Mouse (Mus musculus) right cerebral cortex, postnatal 4 days (tissue): ENCODE data around the gene Fam25c.

Source experiments
- DNase-seq: peaks from one replicate; pipeline ENCODE4 v3.0.0-alpha.2; 2022

Gene Fam25c

GRCm38 (mm10) chr14:34363490-34364253 lies 8.4 kb upstream of the Fam25c start:
- DNase-seq, result peak; percentile 63

GRCm38 (mm10) chr14:34362726-34363445 lies 7.7 kb upstream of the Fam25c start:
- peak; percentile 52 for DNase-seq

- DNase-seq, result no peak
Measured at GRCm38 (mm10) chr14:34362135-34362534, 6.9 kb upstream of the Fam25c start.

GRCm38 (mm10) chr14:34360251-34360650 lies 5.0 kb upstream of the Fam25c start:
- DNase-seq, result no peak

GRCm38 (mm10) chr14:34359676-34360244 lies 4.5 kb upstream of the Fam25c start:
- DNase-seq, result no peak

- no peak for DNase-seq
Measured at GRCm38 (mm10) chr14:34357671-34358455, 2.6 kb upstream of the Fam25c start.

GRCm38 (mm10) chr14:34354456-34354855 lies 777 bp downstream of the Fam25c start:
- DNase-seq, result no peak

- DNase-seq, result no peak
Measured at GRCm38 (mm10) chr14:34353326-34353725, 1.9 kb downstream of the Fam25c start.

GRCm38 (mm10) chr14:34352523-34352922 lies 2.7 kb downstream of the Fam25c start:
- no peak for DNase-seq

- DNase-seq, result no peak
Measured at GRCm38 (mm10) chr14:34351660-34352059, 3.6 kb downstream of the Fam25c start.

GRCm38 (mm10) chr14:34349007-34349406 lies 6.2 kb downstream of the Fam25c start:
- no peak for DNase-seq

- no peak for DNase-seq
Measured at GRCm38 (mm10) chr14:34348301-34348700, 6.9 kb downstream of the Fam25c start.

GRCm38 (mm10) chr14:34347084-34347483 lies 8.1 kb downstream of the Fam25c start:
- DNase-seq, result no peak

- DNase-seq, result no peak
Measured at GRCm38 (mm10) chr14:34345771-34346566, 9.3 kb downstream of the Fam25c start.

GRCm38 (mm10) chr14:34344361-34344760 lies 10.9 kb downstream of the Fam25c start:
- no peak for DNase-seq

GRCm38 (mm10) chr14:34343078-34343477 lies 12.2 kb downstream of the Fam25c start:
- DNase-seq, result no peak

- DNase-seq, result no peak
Measured at GRCm38 (mm10) chr14:34341993-34342392, 13.2 kb downstream of the Fam25c start.

- no peak for DNase-seq
Measured at GRCm38 (mm10) chr14:34339446-34339845, 15.8 kb downstream of the Fam25c start.

- no peak for DNase-seq
Measured at GRCm38 (mm10) chr14:34332476-34332875, 22.8 kb downstream of the Fam25c start.

GRCm38 (mm10) chr14:34331886-34332285 lies 23.3 kb downstream of the Fam25c start:
- DNase-seq, result peak; percentile 40

GRCm38 (mm10) chr14:34330657-34331158 lies 24.5 kb downstream of the Fam25c start:
- DNase-seq, result no peak

- no peak for DNase-seq
Measured at GRCm38 (mm10) chr14:34327618-34328017, 27.6 kb downstream of the Fam25c start.
